Mouse (Mus musculus) cerebellum, postnatal 25 days (tissue): ENCODE data around the gene Gm5134.

Source experiments
- DNase-seq, 2 experiments: peaks; one replicate each; pipeline ENCODE4 v3.0.0; 2021; ENCODE audit warnings: mixed read lengths in 2 of 2

Gene Gm5134

GRCm38 (mm10) chr10:75954381-75954811 lies at the start of gene Gm5134:
Gene Gm5134 (plus strand): TSS chr10:75954514.
- DNase-seq = no peak

GRCm38 (mm10) chr10:75906882-75907281 lies 47.4 kb upstream of the Gm5134 start:
- no peak for DNase-seq

- DNase-seq = no peak
Observed at GRCm38 (mm10) chr10:75910698-75911097, 43.6 kb upstream of the Gm5134 start.

GRCm38 (mm10) chr10:75913013-75913589 lies 41.2 kb upstream of the Gm5134 start:
- no peak for DNase-seq

- no peak for DNase-seq
Observed at GRCm38 (mm10) chr10:75915557-75915956, 38.8 kb upstream of the Gm5134 start.

- no peak for DNase-seq
Observed at GRCm38 (mm10) chr10:75916840-75917239, 37.5 kb upstream of the Gm5134 start.

GRCm38 (mm10) chr10:75919026-75919425 lies 35.3 kb upstream of the Gm5134 start:
- no peak for DNase-seq

GRCm38 (mm10) chr10:75921026-75921725 lies 33.1 kb upstream of the Gm5134 start, which contains the start of gene Smarcb1:
Gene Smarcb1 (minus strand): TSS chr10:75921617.
- peak; percentile 96 to 98 for DNase-seq

GRCm38 (mm10) chr10:75921726-75922560 lies 32.4 kb upstream of the Gm5134 start:
- DNase-seq = peak in 1 of 2 experiments; percentile 64

- DNase-seq = no peak
Observed at GRCm38 (mm10) chr10:75924324-75924723, 30.0 kb upstream of the Gm5134 start.

- no peak for DNase-seq
Observed at GRCm38 (mm10) chr10:75926396-75926795, 27.9 kb upstream of the Gm5134 start.

GRCm38 (mm10) chr10:75930304-75930703 lies 24.0 kb upstream of the Gm5134 start:
- no peak for DNase-seq

GRCm38 (mm10) chr10:75931311-75931710 lies 23.0 kb upstream of the Gm5134 start:
- DNase-seq = no peak

GRCm38 (mm10) chr10:75932081-75932678 lies 22.1 kb upstream of the Gm5134 start:
- DNase-seq = peak; percentile 44 to 50

- DNase-seq = no peak
Observed at GRCm38 (mm10) chr10:75932891-75933290, 21.4 kb upstream of the Gm5134 start, which contains the start of gene Chchd10. Gene Chchd10 (plus strand): TSS chr10:75933130.

GRCm38 (mm10) chr10:75934991-75935390 lies 19.3 kb upstream of the Gm5134 start:
- no peak for DNase-seq

GRCm38 (mm10) chr10:75935680-75936541 lies 18.4 kb upstream of the Gm5134 start, which contains the start of gene Mmp11:
Gene Mmp11 (minus strand): TSS chr10:75936496.
- peak; percentile 90 to 94 for DNase-seq

GRCm38 (mm10) chr10:75936909-75937667 lies 17.2 kb upstream of the Gm5134 start:
- peak; percentile 27 to 28 for DNase-seq

GRCm38 (mm10) chr10:75937851-75938643 lies 16.3 kb upstream of the Gm5134 start:
- no peak for DNase-seq
